Mouse (Mus musculus) CH12F3 (cell line): ENCODE measurements around the gene 2610028H24Rik.

Experiments
- in situ Hi-C: fragments of 300-500 bp; cut with MboI; formaldehyde crosslinking; loops from 2 replicates; pipeline ENCODE4 v1.14.3; 2020; ENCODE audit warnings: low sequenced_read_pairs

Gene 2610028H24Rik

DNA sequence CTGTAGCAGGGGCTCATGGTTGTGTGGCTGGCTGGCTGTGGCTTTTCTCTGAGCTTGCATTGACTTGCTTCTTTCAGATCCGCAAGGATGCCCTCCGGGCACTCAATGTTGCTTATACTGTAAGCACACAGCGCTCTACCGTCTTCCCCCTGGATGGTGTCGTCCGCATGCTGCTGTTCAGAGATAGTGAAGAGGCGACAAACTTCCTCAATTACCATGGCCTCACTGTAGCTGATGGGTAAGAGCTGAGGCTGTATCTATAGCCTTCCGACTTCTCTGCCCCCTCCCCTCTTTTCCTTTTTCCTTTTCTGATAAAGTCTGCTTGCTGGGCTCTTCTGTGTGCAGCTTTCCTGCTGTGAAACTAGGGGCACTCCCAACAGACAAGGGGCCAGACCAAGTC is 39.4 kb downstream of the 2610028H24Rik start:
- in situ Hi-C loops, result no loop called here

DNA sequence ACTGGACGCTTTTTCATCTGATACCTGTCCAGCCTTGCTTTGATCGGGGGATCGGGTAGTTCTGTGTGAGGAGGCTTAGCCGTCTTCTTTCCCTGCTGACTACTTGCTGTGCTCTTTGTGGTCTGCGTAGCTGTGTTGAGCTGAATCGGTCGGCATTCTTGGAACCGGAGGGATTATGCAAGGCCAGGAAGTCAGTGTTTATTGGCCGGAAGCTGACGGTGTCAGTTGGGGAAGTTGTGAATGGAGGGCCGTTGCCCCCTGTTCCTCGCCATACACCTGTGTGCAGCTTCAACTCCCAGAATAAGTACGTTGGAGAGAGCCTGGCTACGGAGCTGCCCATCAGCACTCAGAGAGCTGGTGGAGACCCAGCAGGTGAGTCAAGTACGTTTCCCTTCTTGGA is 40.3 kb downstream of the 2610028H24Rik start:
- in situ Hi-C loops, result no loop called here

DNA sequence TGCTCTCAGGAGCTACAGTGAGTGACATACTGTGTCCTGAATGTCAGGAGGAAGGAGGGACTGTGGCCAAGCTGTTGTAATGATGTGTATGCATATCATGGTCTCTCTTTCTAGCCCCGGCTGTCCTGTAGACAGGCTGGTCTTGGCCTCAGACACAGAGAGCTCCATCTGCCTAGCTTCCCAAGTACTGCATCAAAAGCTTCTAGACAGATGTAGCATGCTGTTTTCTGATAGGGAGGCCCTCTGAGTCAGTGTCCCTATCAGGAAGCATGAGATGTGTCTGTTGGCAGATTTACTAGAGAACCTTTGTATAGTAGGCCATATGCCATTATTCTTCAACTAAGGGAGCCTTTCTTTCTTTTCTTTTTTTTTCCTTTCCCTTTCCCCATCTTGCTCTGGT is 44.6 kb downstream of the 2610028H24Rik start:
- in situ Hi-C loops, result no loop called here

DNA sequence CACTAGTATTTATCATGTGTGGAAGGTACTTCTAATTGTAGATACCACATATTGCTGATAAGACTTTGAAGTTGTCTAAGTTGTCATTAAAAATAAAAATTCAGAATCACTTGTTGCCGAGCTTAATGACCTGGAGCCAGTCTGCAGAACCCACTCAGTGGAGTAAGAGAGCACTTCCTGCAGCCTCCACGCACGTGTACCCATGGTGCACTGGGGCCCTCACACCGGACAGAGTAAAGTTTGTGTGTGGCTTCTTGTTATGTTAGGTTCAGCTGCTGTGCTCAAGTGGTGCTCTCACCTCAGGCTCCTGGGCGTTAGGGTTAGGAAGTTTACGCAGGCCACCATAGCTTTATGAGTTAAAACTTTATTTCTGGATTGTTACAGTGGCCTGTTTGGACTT is 46.6 kb downstream of the 2610028H24Rik start:
- in situ Hi-C loops, result no loop called here

DNA sequence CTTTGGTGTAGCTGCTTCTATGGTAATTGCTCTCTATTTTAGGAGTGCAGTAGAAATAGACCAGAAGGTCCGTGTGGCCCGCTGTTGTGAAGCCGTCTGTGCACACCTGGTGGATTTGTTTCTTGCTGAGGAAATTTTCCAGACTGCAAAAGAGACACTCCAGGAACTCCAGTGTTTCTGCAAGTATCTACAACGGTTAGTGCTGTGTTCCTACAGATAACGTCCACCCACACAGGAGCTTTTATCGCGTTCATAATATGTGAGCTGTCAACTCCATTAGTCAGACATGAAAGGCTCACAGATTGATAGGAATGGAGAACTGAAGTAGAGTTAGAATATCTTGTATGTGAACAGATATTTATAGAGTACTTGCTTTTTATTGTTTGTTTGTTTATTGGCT is 47.5 kb downstream of the 2610028H24Rik start:
- in situ Hi-C loops, result no loop called here

DNA sequence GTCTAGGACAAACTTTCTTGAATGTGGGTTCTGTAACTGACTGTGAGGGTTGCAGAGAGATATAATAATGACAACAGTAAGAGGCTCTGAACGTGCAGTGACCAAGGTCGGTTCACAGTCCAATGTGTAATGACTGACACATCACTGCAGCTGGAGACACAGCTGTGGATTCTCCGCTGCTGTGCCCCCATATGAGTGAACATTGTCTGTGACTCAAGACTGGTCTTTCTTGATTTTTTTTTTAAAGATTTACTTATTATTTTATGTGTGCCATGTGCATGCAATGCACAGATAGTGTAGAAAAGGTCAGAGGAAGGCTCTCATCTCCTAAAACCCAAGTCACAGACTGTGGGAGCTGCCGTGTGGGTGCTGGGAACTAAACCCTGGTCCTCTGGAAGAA is 48.6 kb downstream of the 2610028H24Rik start:
- in situ Hi-C loops, result no loop called here

DNA sequence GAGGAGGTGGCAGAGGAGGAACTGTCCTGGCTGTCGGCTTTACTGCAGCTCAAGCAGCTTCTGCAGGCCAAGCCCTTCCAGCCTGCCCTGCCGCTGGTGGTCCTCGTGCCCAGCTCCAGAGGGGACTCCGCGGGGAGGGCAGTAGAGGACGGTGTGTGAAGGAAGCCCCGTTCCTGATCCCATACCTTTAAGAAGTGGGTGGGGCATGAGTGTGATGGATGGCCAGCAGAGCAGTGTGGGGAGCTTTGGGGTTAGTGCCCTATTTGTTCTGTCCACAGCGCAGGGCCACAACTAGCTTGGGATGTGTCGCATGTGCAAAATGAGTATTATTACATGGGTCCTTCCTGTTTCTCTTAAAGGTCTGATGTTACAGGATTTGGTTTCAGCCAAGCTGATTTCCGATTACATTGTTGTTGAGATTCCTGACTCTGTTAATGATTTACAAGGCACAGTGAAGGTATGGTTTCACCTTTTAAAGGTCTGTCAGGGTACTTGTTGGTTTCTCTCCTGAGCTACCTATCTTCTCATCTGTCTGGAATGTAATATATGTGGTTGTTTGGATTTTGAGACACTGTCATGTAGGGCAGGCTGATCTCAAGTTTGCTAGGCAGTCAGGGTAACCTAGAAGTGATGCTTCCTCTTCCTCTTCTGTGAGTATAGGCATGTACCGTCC is 55.5 kb downstream of the 2610028H24Rik start:
- in situ Hi-C loops, result no loop called here

DNA sequence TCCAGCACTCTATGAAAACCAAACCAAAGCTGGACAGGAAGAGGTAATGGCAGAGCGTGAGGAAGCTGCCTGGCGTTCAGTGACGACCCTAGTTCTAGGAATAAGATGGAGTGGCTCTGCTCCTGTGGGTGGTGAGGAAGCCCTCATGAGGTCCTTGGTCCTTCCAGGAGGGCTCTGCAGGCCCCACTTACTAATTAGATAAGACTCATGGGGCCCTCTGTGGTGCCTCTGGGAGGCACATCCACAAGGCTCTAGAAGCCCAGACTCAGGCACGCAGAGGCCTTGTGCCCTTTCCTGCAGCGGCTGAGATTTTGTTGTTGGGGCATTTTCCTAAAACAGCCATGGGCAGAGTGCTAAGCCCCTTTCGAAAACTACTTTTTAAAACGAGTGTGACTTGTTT is 57.0 kb downstream of the 2610028H24Rik start:
- in situ Hi-C loops, result no loop called here
